Mouse (Mus musculus): ENCODE data around the gene Actl6a. TPM values are rescaled to one million over a fixed set of nuclear protein-coding genes. Genes with fewer than 3 reads are reported as not detected.
A peak's percentile ranks its signal among the peaks of the same experiment; 100 is the strongest.

The Actl6a gene
- polyA plus RNA-seq, 1 experiment from 2014 or later = 289 TPM

GRCm38 (mm10) chr3:32676393-32676792 lies 29.7 kb upstream of the Actl6a start:
- Histone ChIP-seq H3K9me3 (no peaks in the 10 kb centered on the region), H3K27me3 (ENCODE audit: poor library complexity, severe bottlenecking) (no peaks in the 10 kb centered on the region), H3K4me3 (no peak overlapping the region), H3K36me3 (replicated peaks) (no peaks in the 10 kb centered on the region), H3K27ac (no peak overlapping the region), H3K4me1 (no peaks in the 10 kb centered on the region)
- 89% methylated on average over 6 of the region's 6 CpGs for WGBS
- DNase-seq (ENCODE audit: extremely low spot score, low spot score) = no peak

GRCm38 (mm10) chr3:32682910-32683531 lies 23.1 kb upstream of the Actl6a start:
- no peaks in the 10 kb centered on the region for H3K36me3 ChIP-seq (replicated peaks)
- H3K27ac ChIP-seq = no peak overlapping the region
- WGBS = 86% methylated on average over 11 of the region's 12 CpGs
- no peak overlapping the region for H3K4me3 ChIP-seq
- H3K9me3 ChIP-seq = no peaks in the 10 kb centered on the region
- no peaks in the 10 kb centered on the region for H3K4me1 ChIP-seq
- DNase-seq (ENCODE audit: extremely low spot score, low spot score) = no peak
- H3K27me3 ChIP-seq (ENCODE audit: poor library complexity, severe bottlenecking) = no peaks in the 10 kb centered on the region

GRCm38 (mm10) chr3:32684631-32685030 lies 21.5 kb upstream of the Actl6a start:
- H3K36me3 ChIP-seq (replicated peaks) = no peaks in the 10 kb centered on the region
- DNase-seq (ENCODE audit: extremely low spot score, low spot score) = no peak
- H3K27ac ChIP-seq = no peak overlapping the region
- no peaks in the 10 kb centered on the region for H3K9me3 ChIP-seq
- no peak overlapping the region for H3K4me3 ChIP-seq
- H3K27me3 ChIP-seq (ENCODE audit: poor library complexity, severe bottlenecking) = no peaks in the 10 kb centered on the region
- no peaks in the 10 kb centered on the region for H3K4me1 ChIP-seq
- 89% methylated on average over 3 of the region's 3 CpGs for WGBS

- 85% methylated on average over 1 of the region's 1 CpGs for WGBS
- Histone ChIP-seq H3K27ac (no peak overlapping the region), H3K4me3 (no peak overlapping the region), H3K27me3 (ENCODE audit: poor library complexity, severe bottlenecking) (no peaks in the 10 kb centered on the region), H3K4me1 (no peaks in the 10 kb centered on the region), H3K9me3 (no peaks in the 10 kb centered on the region), H3K36me3 (replicated peaks) (no peaks in the 10 kb centered on the region)
- DNase-seq (ENCODE audit: extremely low spot score, low spot score) = no peak
Measured at GRCm38 (mm10) chr3:32686537-32686936, 19.6 kb upstream of the Actl6a start.

DNA sequence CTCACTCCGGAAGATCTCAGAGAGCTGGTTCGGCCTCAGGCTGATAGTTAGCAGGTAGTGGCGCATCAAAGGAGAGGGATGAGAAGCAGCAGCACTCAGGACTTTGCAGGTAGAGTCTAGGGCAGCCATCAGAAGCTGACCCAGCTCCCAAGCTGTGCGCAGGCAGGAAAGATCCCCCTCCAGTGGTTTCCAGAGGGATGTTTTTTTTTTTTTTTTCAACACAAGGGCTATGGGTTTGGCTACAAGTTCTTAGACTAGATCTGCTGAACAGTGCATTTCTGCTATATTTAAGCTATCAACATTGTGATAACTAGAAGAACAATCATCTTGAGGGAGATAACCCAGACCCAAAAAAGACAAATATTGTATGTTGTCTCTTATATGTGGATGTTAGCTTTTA lies 18.9 kb upstream of the Actl6a start:
- Histone ChIP-seq H3K27me3 (ENCODE audit: poor library complexity, severe bottlenecking) (no peaks in the 10 kb centered on the region), H3K4me3 (no peak overlapping the region), H3K9me3 (no peaks in the 10 kb centered on the region), H3K4me1 (no peaks in the 10 kb centered on the region), H3K36me3 (replicated peaks) (no peaks in the 10 kb centered on the region), H3K27ac (no peak overlapping the region)
- no peak for DNase-seq (ENCODE audit: extremely low spot score, low spot score)
- WGBS = 75% methylated on average over 4 of the region's 4 CpGs

- DNase-seq (ENCODE audit: extremely low spot score, low spot score) = no peak
- H3K4me3 ChIP-seq = no peak overlapping the region
- no peaks in the 10 kb centered on the region for H3K9me3 ChIP-seq
- no peaks in the 10 kb centered on the region for H3K36me3 ChIP-seq (replicated peaks)
- peaks cover 7% of the 10 kb centered on the region; the same call in 1 of the 2 replicates for H3K4me1 ChIP-seq
- 91% methylated on average over 9 of the region's 9 CpGs for WGBS
- no peaks in the 10 kb centered on the region for H3K27me3 ChIP-seq (ENCODE audit: poor library complexity, severe bottlenecking)
- no peak overlapping the region for H3K27ac ChIP-seq
Measured at GRCm38 (mm10) chr3:32689567-32689999, 16.5 kb upstream of the Actl6a start.

GRCm38 (mm10) chr3:32690008-32690407 lies 16.1 kb upstream of the Actl6a start:
- no peak overlapping the region for H3K27ac ChIP-seq
- peaks cover 7% of the 10 kb centered on the region; the same call in 1 of the 2 replicates for H3K4me1 ChIP-seq
- H3K27me3 ChIP-seq (ENCODE audit: poor library complexity, severe bottlenecking) = no peaks in the 10 kb centered on the region
- 87% methylated on average over 3 of the region's 3 CpGs for WGBS
- H3K4me3 ChIP-seq = no peak overlapping the region
- H3K36me3 ChIP-seq (replicated peaks) = no peaks in the 10 kb centered on the region
- H3K9me3 ChIP-seq = no peaks in the 10 kb centered on the region
- no peak for DNase-seq (ENCODE audit: extremely low spot score, low spot score)

- Histone ChIP-seq H3K36me3 (replicated peaks) (no peaks in the 10 kb centered on the region), H3K9me3 (no peaks in the 10 kb centered on the region), H3K4me3 (no peak overlapping the region), H3K27me3 (ENCODE audit: poor library complexity, severe bottlenecking) (no peaks in the 10 kb centered on the region), H3K4me1 (peaks cover 7% of the 10 kb centered on the region; the same call in 1 of the 2 replicates), H3K27ac (no peak overlapping the region)
- no peak for DNase-seq (ENCODE audit: extremely low spot score, low spot score)
- WGBS = 67% methylated on average over 1 of the region's 1 CpGs
Measured at GRCm38 (mm10) chr3:32690901-32691300, 15.2 kb upstream of the Actl6a start.

- peaks cover 7% of the 10 kb centered on the region; the same call in 1 of the 2 replicates for H3K4me1 ChIP-seq
- DNase-seq (ENCODE audit: extremely low spot score, low spot score) = no peak
- no peak overlapping the region for H3K27ac ChIP-seq
- no peak overlapping the region for H3K4me3 ChIP-seq
- no peaks in the 10 kb centered on the region for H3K27me3 ChIP-seq (ENCODE audit: poor library complexity, severe bottlenecking)
- no peaks in the 10 kb centered on the region for H3K9me3 ChIP-seq
- 82% methylated on average over 5 of the region's 5 CpGs for WGBS
- no peaks in the 10 kb centered on the region for H3K36me3 ChIP-seq (replicated peaks)
Measured at GRCm38 (mm10) chr3:32691841-32692240, 14.3 kb upstream of the Actl6a start.

GRCm38 (mm10) chr3:32694211-32694610 lies 11.9 kb upstream of the Actl6a start:
- H3K27ac ChIP-seq = no peak overlapping the region
- peaks cover 7% of the 10 kb centered on the region; the same call in 1 of the 2 replicates for H3K4me1 ChIP-seq
- H3K36me3 ChIP-seq (replicated peaks) = no peaks in the 10 kb centered on the region
- no peaks in the 10 kb centered on the region for H3K9me3 ChIP-seq
- no peak overlapping the region for H3K4me3 ChIP-seq
- DNase-seq (ENCODE audit: extremely low spot score, low spot score) = no peak
- 53% methylated on average over 5 of the region's 5 CpGs for WGBS
- no peaks in the 10 kb centered on the region for H3K27me3 ChIP-seq (ENCODE audit: poor library complexity, severe bottlenecking)

GRCm38 (mm10) chr3:32694737-32695582 lies 11.1 kb upstream of the Actl6a start:
- Histone ChIP-seq H3K4me3 (no peak overlapping the region), H3K4me1 (peaks cover 7% of the 10 kb centered on the region; the same call in 1 of the 2 replicates), H3K27ac (no peak overlapping the region), H3K36me3 (replicated peaks) (no peaks in the 10 kb centered on the region), H3K9me3 (no peaks in the 10 kb centered on the region), H3K27me3 (ENCODE audit: poor library complexity, severe bottlenecking) (no peaks in the 10 kb centered on the region)
- WGBS = 81% methylated on average over 12 of the region's 12 CpGs
- DNase-seq (ENCODE audit: extremely low spot score, low spot score) = no peak

- 88% methylated on average over 4 of the region's 4 CpGs for WGBS
- H3K4me3 ChIP-seq = no peak overlapping the region
- peaks cover 7% of the 10 kb centered on the region; the same call in 1 of the 2 replicates for H3K4me1 ChIP-seq
- no peak for DNase-seq (ENCODE audit: extremely low spot score, low spot score)
- H3K27ac ChIP-seq = no peak overlapping the region
- H3K36me3 ChIP-seq (replicated peaks) = no peaks in the 10 kb centered on the region
- H3K9me3 ChIP-seq = no peaks in the 10 kb centered on the region
- no peaks in the 10 kb centered on the region for H3K27me3 ChIP-seq (ENCODE audit: poor library complexity, severe bottlenecking)
Measured at GRCm38 (mm10) chr3:32695583-32695980, 10.5 kb upstream of the Actl6a start.

GRCm38 (mm10) chr3:32698228-32698863 lies 7.8 kb upstream of the Actl6a start:
- no peaks in the 10 kb centered on the region for H3K27me3 ChIP-seq (ENCODE audit: poor library complexity, severe bottlenecking)
- peak; percentile 84 for DNase-seq (ENCODE audit: extremely low spot score, low spot score)
- 41% methylated on average over 7 of the region's 7 CpGs for WGBS
- H3K4me3 ChIP-seq = no peak overlapping the region
- no peaks in the 10 kb centered on the region for H3K9me3 ChIP-seq
- no peak overlapping the region for H3K27ac ChIP-seq
- no peaks in the 10 kb centered on the region for H3K36me3 ChIP-seq (replicated peaks)
- peaks cover 7% of the 10 kb centered on the region; the same call in 1 of the 2 replicates for H3K4me1 ChIP-seq
